Mouse (Mus musculus) neural tube, postnatal 0 days (tissue): Measurements from ENCODE around the gene Smtn. TPM values are rescaled to one million over a fixed set of nuclear protein-coding genes. Genes with fewer than 3 reads are reported as not detected.

Source experiments
- polyA plus RNA-seq: library from polyadenylated mRNA; unstranded; fragments of >200 nt; fragmentation: Nextera tagmentation; extraction: Ambion mirVana; gene quantifications from 2 replicates; pipeline ENCODE4 v1.2.1, GENCODE M21; 2015

The Smtn gene
- polyA plus RNA-seq = 16.1 and 21.2 TPM in 2 replicates

GRCm38 (mm10) chr11:3540451-3541085, at the start of gene Smtn:
TSS of gene Smtn (minus strand) at chr11:3540612.

DNA sequence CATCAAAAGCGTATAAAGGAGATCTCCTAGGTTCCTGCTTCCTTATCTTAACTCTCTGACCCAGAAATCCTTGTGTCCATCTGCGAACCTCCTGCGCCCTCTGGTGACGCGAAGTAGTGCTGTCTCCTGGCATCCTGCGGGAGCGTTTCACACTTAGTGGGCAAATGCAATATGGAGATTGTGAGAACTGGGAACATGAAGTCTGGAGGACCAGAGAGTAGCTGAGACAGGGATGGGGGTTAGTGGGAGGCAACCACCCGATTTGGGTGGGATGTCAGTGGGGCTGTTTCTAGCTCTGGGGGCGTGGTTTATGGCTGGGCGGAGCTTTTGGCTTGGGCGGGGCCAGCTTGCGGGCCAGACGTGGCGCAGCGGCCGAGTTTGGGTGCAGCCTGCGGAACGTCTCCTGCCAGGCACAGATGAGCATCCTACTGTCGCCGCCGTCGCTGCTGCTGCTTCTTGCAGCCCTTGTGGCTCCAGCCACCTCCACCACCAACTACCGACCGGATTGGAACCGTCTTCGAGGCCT, 25.8 kb downstream of the Smtn start, which contains the start of gene Selenom:
TSS of gene Selenom (plus strand) at position 156 of the 526 bp plus-strand sequence.

GRCm38 (mm10) chr11:3487952-3488570, 52.4 kb downstream of the Smtn start, which contains the start of gene Pla2g3:
TSS of gene Pla2g3 (plus strand) at chr11:3488284.

Other genes starting within 250 kb of the Smtn start
- gene Pik3ip1, start 210.2 kb downstream of the Smtn start, polyA plus RNA-seq = 40.0 and 43.2 TPM in 2 replicates
- 109 and 120 TPM in 2 replicates for gene Limk2, start 131.4 kb downstream of the Smtn start, polyA plus RNA-seq
- 26.5 and 30.7 TPM in 2 replicates for gene Rnf185, start 88.2 kb downstream of the Smtn start, polyA plus RNA-seq
- 34.9 and 38.8 TPM in 2 replicates for gene Pla2g3, start 52.3 kb downstream of the Smtn start, polyA plus RNA-seq
- gene Inpp5j, start 35.8 kb downstream of the Smtn start, polyA plus RNA-seq = 20.3 and 24.4 TPM in 2 replicates
- 524 and 531 TPM in 2 replicates for gene Selenom, start 25.9 kb downstream of the Smtn start, polyA plus RNA-seq
- 16.0 and 16.2 TPM in 2 replicates for gene Morc2a, start 108.6 kb upstream of the Smtn start, polyA plus RNA-seq